Mouse (Mus musculus): ENCODE results near the gene Fes. TPM values are rescaled to one million over a fixed set of nuclear protein-coding genes. Genes with fewer than 3 reads are reported as not detected.
"Not testable (repeated sequence)": the region's sequence is repeated elsewhere in the genome, so short reads cannot be mapped to it uniquely, and the experiment has no call there.

Gene Fes
- polyA plus RNA-seq, 1 experiment from 2014 or later, result 9.5 TPM

- Histone ChIP-seq H3K9me3 (ENCODE audit: control insufficient read depth, low read depth, low read length) (no peaks in the 10 kb centered on the region), H3K4me2 (replicated peaks; ENCODE audit: low read depth, low read length) (peak overlapping the region; percentile 86), H3K27me3 (ENCODE audit: control insufficient read depth, insufficient read depth, low read length) (no peaks in the 10 kb centered on the region), H3K4me3 (ENCODE audit: low read depth, low read length) (peak overlapping the region; percentile 85), H3K36me3 (ENCODE audit: control insufficient read depth, insufficient read depth, low read length) (peaks cover 7% of the 10 kb centered on the region; the same call in 1 of the 2 replicates), H3K9ac (replicated peaks; ENCODE audit: low read depth, low read length) (peak overlapping the region; percentile 95), H3K4me1 (ENCODE audit: control insufficient read depth, insufficient read depth, low read length) (peaks cover 21% of the 10 kb centered on the region), H3K27ac (ENCODE audit: low read length) (peak overlapping the region; percentile 81)
- WGBS, result under 1% methylated on average over 83 of the region's 102 CpGs
- peak; percentile 39 for ATAC-seq (ENCODE audit: insufficient number of reproducible peaks, insufficient read depth, low FRiP score, low read depth)
Measured at GRCm38 (mm10) chr7:80401860-80402641, 14.3 kb upstream of the Fes start.

GRCm38 (mm10) chr7:80401041-80401859, 13.5 kb upstream of the Fes start:
- Histone ChIP-seq H3K27ac (ENCODE audit: low read length) (peak overlapping the region; percentile 81; the same call in 1 of the 2 replicates), H3K4me2 (replicated peaks; ENCODE audit: low read depth, low read length) (peak overlapping the region; percentile 86), H3K9ac (replicated peaks; ENCODE audit: low read depth, low read length) (peak overlapping the region; percentile 95), H3K4me1 (ENCODE audit: control insufficient read depth, insufficient read depth, low read length) (peaks cover 19% of the 10 kb centered on the region), H3K9me3 (ENCODE audit: control insufficient read depth, low read depth, low read length) (no peaks in the 10 kb centered on the region), H3K27me3 (ENCODE audit: control insufficient read depth, insufficient read depth, low read length) (no peaks in the 10 kb centered on the region), H3K4me3 (ENCODE audit: low read depth, low read length) (peak overlapping the region; percentile 85), H3K36me3 (ENCODE audit: control insufficient read depth, insufficient read depth, low read length) (peaks cover 11% of the 10 kb centered on the region; the same call in 1 of the 2 replicates)
- 27% methylated on average over 5 of the region's 5 CpGs for WGBS
- ATAC-seq (ENCODE audit: insufficient number of reproducible peaks, insufficient read depth, low FRiP score, low read depth), result no peak

- Histone ChIP-seq H3K4me1 (ENCODE audit: control insufficient read depth, insufficient read depth, low read length) (peaks cover 19% of the 10 kb centered on the region), H3K4me2 (replicated peaks; ENCODE audit: low read depth, low read length) (no peak overlapping the region; the same call in 1 of the 2 replicates), H3K27ac (ENCODE audit: low read length) (no peak overlapping the region), H3K9me3 (ENCODE audit: control insufficient read depth, low read depth, low read length) (no peaks in the 10 kb centered on the region), H3K9ac (replicated peaks; ENCODE audit: low read depth, low read length) (no peak overlapping the region), H3K27me3 (ENCODE audit: control insufficient read depth, insufficient read depth, low read length) (no peaks in the 10 kb centered on the region), H3K4me3 (ENCODE audit: low read depth, low read length) (no peak overlapping the region), H3K36me3 (ENCODE audit: control insufficient read depth, insufficient read depth, low read length) (peaks cover 12% of the 10 kb centered on the region; the same call in 1 of the 2 replicates)
- WGBS, result 73% methylated on average over 6 of the region's 6 CpGs
- no peak for ATAC-seq (ENCODE audit: insufficient number of reproducible peaks, insufficient read depth, low FRiP score, low read depth)
Measured at GRCm38 (mm10) chr7:80400571-80400970, 12.8 kb upstream of the Fes start.

DNA sequence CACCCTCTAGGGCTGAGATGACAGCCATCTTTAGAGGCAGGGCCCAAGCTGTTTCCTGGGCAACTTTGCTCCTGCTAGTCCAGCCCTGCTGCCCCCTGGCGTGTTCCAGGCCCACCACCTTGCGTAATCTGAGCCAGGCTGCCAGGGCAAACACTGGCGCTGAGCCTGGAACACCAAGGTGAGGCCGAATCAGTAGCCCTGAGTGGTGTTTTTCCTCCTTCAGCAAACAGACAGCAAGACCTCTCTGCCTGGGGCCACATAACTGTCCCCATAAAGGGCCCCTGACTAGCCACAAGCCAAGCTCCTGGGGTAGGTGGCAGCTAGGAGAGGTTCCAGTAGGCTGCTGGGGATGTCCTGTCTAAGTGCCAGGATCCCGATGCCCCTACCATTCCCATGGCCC, 12.4 kb upstream of the Fes start:
- Histone ChIP-seq H3K27ac (ENCODE audit: low read length) (no peak overlapping the region), H3K9ac (replicated peaks; ENCODE audit: low read depth, low read length) (0 out of 2 replicates have a peak overlapping the region, but pooled peaks have one; percentile 0)

DNA sequence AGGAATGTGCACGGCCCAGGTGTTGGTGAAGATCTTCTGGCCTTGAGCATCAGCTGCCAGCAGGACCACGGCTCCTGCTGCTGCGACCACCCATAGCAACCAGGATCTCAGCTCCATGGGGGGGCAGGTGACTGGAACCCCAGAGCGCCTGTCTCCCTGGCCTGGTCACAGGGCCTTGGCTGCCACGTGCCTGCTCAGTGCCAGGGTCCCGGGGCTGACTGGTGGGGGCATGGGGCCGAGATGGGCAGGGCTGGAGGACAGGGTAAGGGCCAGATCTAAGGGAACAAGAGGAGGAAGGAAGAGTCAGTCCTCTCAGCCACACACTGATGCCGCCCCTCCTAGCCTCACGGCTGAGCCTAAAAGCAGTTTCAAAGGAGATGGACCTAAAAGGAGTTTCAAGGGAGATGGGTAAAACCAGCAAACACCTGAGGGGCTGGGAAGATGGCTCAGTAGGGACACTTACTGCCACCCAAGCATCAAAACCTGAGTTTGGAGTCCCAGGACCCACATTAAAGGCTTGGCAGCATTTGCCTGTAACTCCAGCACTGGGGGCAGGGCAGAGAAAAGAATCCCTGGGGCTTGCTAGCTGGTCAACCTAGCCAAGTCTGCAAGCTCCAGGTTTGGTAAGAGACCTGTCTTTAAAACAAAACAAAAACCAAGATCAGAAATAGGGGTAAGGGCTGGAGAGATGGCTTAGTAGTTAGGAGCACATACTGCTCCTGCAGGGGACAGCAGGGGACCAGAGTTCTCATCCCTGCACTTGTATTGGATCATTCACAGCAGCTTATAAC, 11.1 kb upstream of the Fes start:
- H3K4me2 ChIP-seq (replicated peaks; ENCODE audit: low read depth, low read length), result no peak overlapping the region
- H3K27ac ChIP-seq (ENCODE audit: low read length), result no peak overlapping the region
- H3K9me3 ChIP-seq (ENCODE audit: control insufficient read depth, low read depth, low read length), result no peaks in the 10 kb centered on the region
- no peak overlapping the region for H3K4me3 ChIP-seq (ENCODE audit: low read depth, low read length)
- 69% methylated on average over 9 of the region's 9 CpGs for WGBS
- ATAC-seq (ENCODE audit: insufficient number of reproducible peaks, insufficient read depth, low FRiP score, low read depth), result no peak
- no peak overlapping the region for H3K9ac ChIP-seq (replicated peaks; ENCODE audit: low read depth, low read length)
- peaks cover 22% of the 10 kb centered on the region for H3K36me3 ChIP-seq (ENCODE audit: control insufficient read depth, insufficient read depth, low read length)
- H3K27me3 ChIP-seq (ENCODE audit: control insufficient read depth, insufficient read depth, low read length), result no peaks in the 10 kb centered on the region
- H3K4me1 ChIP-seq (ENCODE audit: control insufficient read depth, insufficient read depth, low read length), result peaks cover 19% of the 10 kb centered on the region

More for the DNA sequence above, 12.4 kb upstream of the Fes start:
- no peaks in the 10 kb centered on the region for H3K27me3 ChIP-seq (ENCODE audit: control insufficient read depth, insufficient read depth, low read length)
- no peak for ATAC-seq (ENCODE audit: insufficient number of reproducible peaks, insufficient read depth, low FRiP score, low read depth)
- WGBS, result 55% methylated on average over 5 of the region's 5 CpGs
- no peak overlapping the region for H3K4me2 ChIP-seq (replicated peaks; ENCODE audit: low read depth, low read length)
- H3K4me3 ChIP-seq (ENCODE audit: low read depth, low read length), result no peak overlapping the region
- no peaks in the 10 kb centered on the region for H3K9me3 ChIP-seq (ENCODE audit: control insufficient read depth, low read depth, low read length)
- H3K4me1 ChIP-seq (ENCODE audit: control insufficient read depth, insufficient read depth, low read length), result peaks cover 19% of the 10 kb centered on the region
- peaks cover 17% of the 10 kb centered on the region; the same call in 1 of the 2 replicates for H3K36me3 ChIP-seq (ENCODE audit: control insufficient read depth, insufficient read depth, low read length)

DNA sequence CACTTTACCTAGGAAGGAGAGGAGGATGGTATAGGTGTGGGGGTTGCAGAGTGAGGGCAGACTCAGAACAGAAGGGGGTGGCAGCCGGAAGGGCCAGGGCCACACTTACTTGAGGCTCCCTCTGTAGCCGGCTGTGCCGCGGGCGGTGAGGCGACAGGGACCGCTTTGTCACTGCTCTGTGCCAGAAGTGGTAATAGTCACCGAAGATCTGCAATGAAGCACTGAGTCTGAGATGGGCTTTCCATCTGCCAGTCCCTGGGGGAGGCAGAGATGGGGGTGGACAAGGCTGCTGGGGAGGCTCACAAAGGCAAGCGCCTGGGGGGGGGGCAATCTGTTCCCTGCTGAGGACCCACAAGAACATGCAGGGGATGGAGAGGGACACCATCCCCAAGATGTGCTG, 10.2 kb upstream of the Fes start:
- no peak overlapping the region for H3K4me3 ChIP-seq (ENCODE audit: low read depth, low read length)
- 98% methylated on average over 9 of the region's 9 CpGs for WGBS
- no peaks in the 10 kb centered on the region for H3K9me3 ChIP-seq (ENCODE audit: control insufficient read depth, low read depth, low read length)
- H3K36me3 ChIP-seq (ENCODE audit: control insufficient read depth, insufficient read depth, low read length), result peaks cover 29% of the 10 kb centered on the region
- H3K9ac ChIP-seq (replicated peaks; ENCODE audit: low read depth, low read length), result no peak overlapping the region
- peaks cover 19% of the 10 kb centered on the region for H3K4me1 ChIP-seq (ENCODE audit: control insufficient read depth, insufficient read depth, low read length)
- H3K4me2 ChIP-seq (replicated peaks; ENCODE audit: low read depth, low read length), result no peak overlapping the region
- H3K27ac ChIP-seq (ENCODE audit: low read length), result no peak overlapping the region
- no peak for ATAC-seq (ENCODE audit: insufficient number of reproducible peaks, insufficient read depth, low FRiP score, low read depth)
- H3K27me3 ChIP-seq (ENCODE audit: control insufficient read depth, insufficient read depth, low read length), result no peaks in the 10 kb centered on the region

DNA sequence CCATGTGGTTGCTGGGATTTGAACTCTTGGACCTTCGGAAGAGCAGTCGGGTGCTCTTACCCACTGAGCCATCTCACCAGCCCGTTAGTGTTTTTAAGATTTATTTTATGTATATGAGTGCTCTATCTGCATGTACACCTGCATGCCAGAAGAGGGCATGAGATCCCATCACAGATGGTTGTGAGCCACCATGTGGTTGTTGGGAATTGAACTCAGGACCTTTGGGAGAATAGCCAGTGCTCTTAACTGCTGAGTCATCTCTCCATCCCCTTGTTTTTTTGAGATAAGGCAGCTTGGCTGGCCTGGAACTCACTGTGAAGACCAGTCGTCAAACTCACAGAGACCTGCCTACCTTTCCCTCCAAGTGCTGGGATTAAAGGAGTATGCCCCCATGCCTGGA, 8.7 kb upstream of the Fes start:
- ATAC-seq (ENCODE audit: insufficient number of reproducible peaks, insufficient read depth, low FRiP score, low read depth); H3K27ac ChIP-seq (ENCODE audit: low read length); H3K4me3 ChIP-seq (ENCODE audit: low read depth, low read length); H3K9me3 ChIP-seq (ENCODE audit: control insufficient read depth, low read depth, low read length); H3K9ac ChIP-seq (replicated peaks; ENCODE audit: low read depth, low read length); H3K4me2 ChIP-seq (replicated peaks; ENCODE audit: low read depth, low read length); H3K27me3 ChIP-seq (ENCODE audit: control insufficient read depth, insufficient read depth, low read length): not testable (repeated sequence)
- H3K4me1 ChIP-seq (ENCODE audit: control insufficient read depth, insufficient read depth, low read length), result peaks cover 15% of the 10 kb centered on the region
- peaks cover 45% of the 10 kb centered on the region for H3K36me3 ChIP-seq (ENCODE audit: control insufficient read depth, insufficient read depth, low read length)
- WGBS, result 88% methylated on average over 4 of the region's 4 CpGs

- H3K4me1 ChIP-seq (ENCODE audit: control insufficient read depth, insufficient read depth, low read length), result no peaks in the 10 kb centered on the region
- no peak overlapping the region for H3K9ac ChIP-seq (replicated peaks; ENCODE audit: low read depth, low read length)
- H3K27me3 ChIP-seq (ENCODE audit: control insufficient read depth, insufficient read depth, low read length), result no peaks in the 10 kb centered on the region
- no peak overlapping the region for H3K4me2 ChIP-seq (replicated peaks; ENCODE audit: low read depth, low read length)
- WGBS, result 84% methylated on average over 4 of the region's 4 CpGs
- no peak overlapping the region for H3K27ac ChIP-seq (ENCODE audit: low read length)
- no peaks in the 10 kb centered on the region for H3K9me3 ChIP-seq (ENCODE audit: control insufficient read depth, low read depth, low read length)
- H3K4me3 ChIP-seq (ENCODE audit: low read depth, low read length), result no peak overlapping the region
- H3K36me3 ChIP-seq (ENCODE audit: control insufficient read depth, insufficient read depth, low read length), result peaks cover 58% of the 10 kb centered on the region
- ATAC-seq (ENCODE audit: insufficient number of reproducible peaks, insufficient read depth, low FRiP score, low read depth), result no peak
Measured at GRCm38 (mm10) chr7:80394600-80394999, 6.9 kb upstream of the Fes start.

Measured in stomach, embryonic 14.5 days (tissue).